Mouse (Mus musculus) c-Kit-negative CD71-positive TER-119-positive erythroid progenitor cells, embryonic 14.5 days (primary cell): ENCODE data around the gene Eng.

Experiments
- DNase-seq: peaks from one replicate; pipeline ENCODE4 v3.0.0-alpha.2; 2013; ENCODE audit warnings: low read depth, low spot score

The Eng gene

GRCm38 (mm10) chr2:32681754-32682153 lies 35.4 kb downstream of the Eng start:
- no peak for DNase-seq

- no peak for DNase-seq
Observed at GRCm38 (mm10) chr2:32682721-32683417, 36.5 kb downstream of the Eng start.

GRCm38 (mm10) chr2:32683701-32684100 lies 37.3 kb downstream of the Eng start:
- no peak for DNase-seq

- DNase-seq, result no peak
Observed at GRCm38 (mm10) chr2:32684681-32685428, 38.5 kb downstream of the Eng start.

GRCm38 (mm10) chr2:32685807-32686206 lies 39.4 kb downstream of the Eng start:
- DNase-seq, result no peak

DNA sequence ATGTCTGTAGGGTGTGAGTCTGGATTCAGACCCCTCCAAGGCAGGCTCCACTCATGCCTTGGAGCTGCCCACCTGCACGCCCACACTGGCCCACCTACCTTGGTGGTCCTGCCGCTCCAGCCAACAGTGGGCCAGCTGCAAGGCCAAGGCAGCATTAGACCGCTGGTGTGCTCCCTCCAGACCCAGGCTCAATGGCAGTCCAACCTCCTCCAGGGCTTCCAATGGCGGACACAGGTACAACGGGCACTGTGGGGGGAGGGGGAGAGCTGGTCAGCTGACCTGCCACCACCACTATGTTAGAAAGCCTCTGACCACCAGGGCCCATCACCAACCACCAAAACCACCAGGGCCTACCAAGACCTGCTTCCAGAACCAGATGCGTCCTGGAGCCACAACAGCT lies 40.2 kb downstream of the Eng start:
- DNase-seq, result no peak

GRCm38 (mm10) chr2:32687562-32687961 lies 41.2 kb downstream of the Eng start:
- DNase-seq, result no peak

DNA sequence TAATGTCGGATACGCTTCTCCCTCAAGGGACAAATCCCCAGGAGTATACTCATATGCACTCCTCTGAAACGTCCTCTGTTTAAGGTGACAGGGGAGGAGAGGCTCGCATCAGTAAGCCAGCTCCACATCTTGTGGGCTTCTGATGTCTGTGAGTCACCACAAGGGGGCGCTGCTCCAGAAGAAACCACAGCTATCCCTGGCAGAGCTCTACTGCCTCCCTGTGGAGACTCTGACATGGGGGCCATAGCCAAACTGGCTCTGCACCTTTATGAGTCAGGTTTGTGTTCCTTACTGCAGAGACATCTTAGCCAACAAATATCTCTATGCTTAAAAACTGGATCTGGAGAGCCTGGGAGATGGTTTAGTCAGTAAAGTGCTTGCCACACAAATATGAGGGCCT lies 43.0 kb downstream of the Eng start:
- DNase-seq, result peak; percentile 68

DNA sequence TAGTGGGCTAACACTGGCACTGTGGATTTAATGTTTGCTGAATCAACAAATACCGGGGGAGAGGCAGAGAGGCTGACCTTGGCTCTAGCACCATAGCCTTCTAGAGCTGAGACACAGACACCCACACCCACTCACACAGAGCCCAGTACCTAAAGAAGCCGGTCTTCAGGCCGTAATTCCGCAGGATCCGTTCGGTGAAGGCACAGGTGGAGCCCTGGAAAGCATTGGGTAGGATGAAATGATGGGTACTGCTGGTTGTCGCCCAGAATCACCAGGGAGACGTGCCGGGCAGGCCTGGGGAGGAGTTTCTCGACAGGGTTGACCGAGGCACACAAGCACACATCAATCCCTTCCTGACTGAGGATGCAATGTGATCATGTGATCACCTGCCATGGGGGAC lies 44.6 kb downstream of the Eng start:
- no peak for DNase-seq

GRCm38 (mm10) chr2:32692496-32692895 lies 46.1 kb downstream of the Eng start:
- DNase-seq, result no peak

DNA sequence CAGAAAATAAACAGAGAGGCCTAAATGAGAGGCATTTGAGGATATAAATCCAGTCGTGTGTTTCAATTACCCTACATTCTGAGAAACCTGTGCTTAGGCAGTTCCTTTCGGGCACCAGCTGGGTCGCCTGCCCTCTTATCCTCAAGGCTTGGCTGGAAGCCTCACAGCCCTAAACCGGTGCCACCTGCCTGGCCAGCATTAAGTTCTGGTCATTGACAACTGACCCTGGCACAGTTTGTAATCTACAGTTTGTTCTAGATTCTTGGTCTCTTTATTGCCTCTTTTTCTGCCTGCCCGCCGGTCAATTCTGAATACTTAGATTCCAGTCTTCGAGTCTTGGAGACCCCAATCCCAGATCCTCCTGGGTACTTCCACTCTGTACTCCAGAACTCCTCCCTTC lies 46.9 kb downstream of the Eng start:
- DNase-seq, result no peak

- peak; percentile 84 for DNase-seq
Observed at GRCm38 (mm10) chr2:32693823-32694411, 47.5 kb downstream of the Eng start.

GRCm38 (mm10) chr2:32694691-32695090 lies 48.3 kb downstream of the Eng start:
- no peak for DNase-seq

DNA sequence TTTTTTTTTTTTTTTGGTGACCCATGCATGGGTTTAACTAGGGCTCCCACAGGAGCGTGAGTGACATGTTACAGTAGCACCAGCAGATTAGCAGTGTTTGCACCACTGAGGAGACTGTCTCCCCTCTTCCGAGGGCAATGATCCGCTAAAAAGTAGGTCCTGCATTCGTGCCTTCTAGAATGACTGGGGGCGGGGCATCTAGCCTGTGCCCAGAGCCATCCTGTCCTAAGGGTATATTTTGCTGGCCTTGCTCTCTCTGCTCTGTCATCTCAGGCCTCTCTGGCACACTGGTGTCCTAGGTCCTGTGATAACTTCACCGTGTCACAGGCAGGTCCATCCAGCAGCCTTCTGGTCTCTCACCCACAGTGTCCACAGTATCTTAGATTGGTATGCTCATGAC lies 53.3 kb downstream of the Eng start:
- DNase-seq, result no peak

GRCm38 (mm10) chr2:32700966-32701743 lies 54.8 kb downstream of the Eng start:
- no peak for DNase-seq

DNA sequence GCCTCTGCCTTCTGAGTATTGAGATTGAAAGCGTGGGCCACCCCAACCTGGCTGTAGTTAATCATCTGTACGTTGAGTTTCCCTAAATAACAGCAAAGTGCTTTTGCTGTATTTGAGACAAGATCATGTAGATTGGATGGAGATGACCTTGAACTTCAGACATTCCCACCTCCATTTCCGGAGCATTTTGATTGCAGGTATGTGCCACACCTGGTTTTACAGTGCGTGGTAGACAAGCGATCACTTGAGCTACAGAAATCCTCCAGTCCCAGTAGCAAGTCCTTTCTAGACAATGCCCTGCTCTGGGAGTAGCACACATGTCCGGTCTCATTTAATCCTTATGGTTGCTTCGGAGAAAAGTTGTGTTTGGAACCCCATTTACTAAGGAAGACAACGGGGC lies 56.7 kb downstream of the Eng start:
- DNase-seq, result no peak

DNA sequence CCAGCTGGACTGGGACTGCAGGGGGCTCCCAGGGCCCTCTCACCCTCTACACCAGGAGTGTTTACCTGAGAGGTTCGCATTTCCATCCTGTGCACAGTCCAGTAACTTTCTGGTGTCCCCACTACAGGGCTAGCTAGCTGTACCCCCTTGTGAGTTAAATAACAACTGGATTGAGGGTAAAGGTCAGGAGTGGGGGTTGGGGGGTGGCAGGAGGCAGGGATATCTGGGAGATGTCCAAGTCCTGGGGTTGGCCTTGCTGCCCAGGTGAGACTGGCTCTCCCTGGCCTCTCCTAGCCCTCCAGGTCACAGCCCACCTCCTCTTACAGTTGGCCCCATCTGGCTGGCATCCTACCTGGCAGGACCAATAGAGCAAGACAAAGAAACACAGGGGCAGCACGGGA lies 57.6 kb downstream of the Eng start, which contains the start of gene Fpgs:
TSS of gene Fpgs (minus strand) at position 125 of the 401 bp plus-strand sequence.
- no peak for DNase-seq

GRCm38 (mm10) chr2:32705018-32705417 lies 58.6 kb downstream of the Eng start:
- DNase-seq, result no peak

DNA sequence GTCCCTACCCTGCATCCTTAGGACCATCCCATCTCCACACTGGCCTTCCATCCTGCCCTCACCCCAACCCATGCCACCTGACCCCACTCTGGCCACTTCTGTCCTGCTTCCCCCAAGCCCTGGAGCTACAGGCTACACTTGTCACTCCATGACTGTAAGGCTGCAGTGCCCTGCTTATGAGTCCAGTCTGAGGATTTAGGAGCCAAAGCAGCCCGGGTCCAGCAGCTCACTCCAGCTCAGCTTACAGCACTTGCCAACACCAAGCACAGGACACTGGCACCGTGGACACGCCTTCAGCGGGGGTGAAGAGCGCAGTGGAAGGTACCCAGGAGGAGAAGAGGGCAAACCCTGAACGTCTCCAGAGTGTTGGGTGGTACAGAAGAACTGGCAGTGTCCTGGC lies 60.6 kb downstream of the Eng start:
- DNase-seq, result no peak

DNA sequence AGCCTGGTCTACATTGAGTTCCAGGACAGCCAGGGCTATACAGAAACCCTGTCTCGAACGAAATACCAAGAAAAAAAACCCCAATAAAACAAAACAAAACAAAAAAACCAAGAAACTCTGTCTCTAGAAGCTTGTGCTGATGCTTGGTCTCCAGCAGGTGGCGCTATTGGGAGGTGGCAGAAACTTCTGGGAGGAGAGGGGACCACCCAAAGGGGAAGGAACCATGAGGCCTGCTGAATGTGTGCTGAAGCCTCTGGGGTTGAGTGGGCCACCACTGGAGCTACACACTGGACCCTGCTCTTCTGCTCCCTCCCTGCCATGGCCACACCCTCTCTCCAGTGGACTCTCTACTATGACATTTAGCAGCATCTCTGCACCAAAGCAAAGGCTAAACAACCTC lies 62.2 kb downstream of the Eng start:
- DNase-seq, result peak; percentile 46

DNA sequence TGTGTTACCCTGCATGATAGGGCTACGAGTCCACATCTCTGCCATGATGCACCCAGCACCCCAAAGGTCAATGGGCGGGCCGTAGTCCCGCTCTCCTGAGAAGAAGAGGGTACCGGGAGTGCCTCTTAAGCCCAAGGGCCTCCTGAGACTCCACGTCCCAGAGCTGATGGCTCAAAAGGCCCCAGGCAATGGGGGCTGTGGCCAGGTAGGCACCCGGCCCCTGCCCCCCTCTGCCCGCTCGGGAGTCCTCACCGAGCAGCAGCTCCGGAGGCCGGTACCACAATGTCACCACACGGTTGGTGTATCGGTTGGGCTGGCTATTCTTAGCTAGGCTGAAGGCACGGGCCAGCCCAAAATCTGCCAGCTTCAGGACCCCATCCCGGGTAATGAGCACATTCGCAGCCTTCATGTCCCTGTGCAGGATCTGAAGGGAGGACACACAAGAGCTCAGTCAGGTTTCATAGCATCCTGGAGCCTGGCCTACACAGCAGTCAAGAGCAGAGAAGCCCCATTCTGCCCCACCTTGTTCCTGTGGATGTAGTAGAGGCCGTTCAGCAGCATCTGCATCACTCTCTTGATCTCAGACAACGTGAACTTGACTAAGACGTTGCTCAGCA lies 63.2 kb downstream of the Eng start:
- DNase-seq, result no peak

GRCm38 (mm10) chr2:32710425-32710824 lies 64.0 kb downstream of the Eng start:
- DNase-seq, result no peak
